Mouse (Mus musculus) cerebellum, postnatal 4 days (tissue): ENCODE measurements at regions not wholly inside any gene's neighbourhood (a gene's known extent, or its start where the extent isn't known, plus 50 kb on each side); places are given as distances from the start of the nearest gene placed in this dataset.

Source experiments
- DNase-seq, 2 experiments: peaks; one replicate each; pipeline ENCODE4 v3.0.0; 2022; ENCODE audit warnings: low spot score in 2 of 2, mixed read lengths in 1 of 2

GRCm38 (mm10) chr12:78095916-78096315 is 98.1 kb upstream of the Gm6657 start:
- DNase-seq: no peak

GRCm38 (mm10) chr12:78097119-78097518 is 96.9 kb upstream of the Gm6657 start:
- DNase-seq: no peak

- DNase-seq: no peak
Measured at GRCm38 (mm10) chr12:78097692-78098091, 96.3 kb upstream of the Gm6657 start.

GRCm38 (mm10) chr12:78098765-78099194 is 95.3 kb upstream of the Gm6657 start:
- DNase-seq: peak; percentile 33 to 83

- peak in 1 of 2 experiments; percentile 46 for DNase-seq
Measured at GRCm38 (mm10) chr12:78099761-78100160, 94.3 kb upstream of the Gm6657 start.

GRCm38 (mm10) chr12:78100756-78101155 is 93.3 kb upstream of the Gm6657 start:
- no peak for DNase-seq

- DNase-seq: no peak
Measured at GRCm38 (mm10) chr12:78109931-78110330, 84.1 kb upstream of the Gm6657 start.

- DNase-seq: no peak
Measured at GRCm38 (mm10) chr12:78118131-78118530, 75.9 kb upstream of the Gm6657 start.

- no peak for DNase-seq
Measured at GRCm38 (mm10) chr12:78119246-78119645, 74.8 kb upstream of the Gm6657 start.

GRCm38 (mm10) chr12:78119855-78120254 is 74.2 kb upstream of the Gm6657 start:
- no peak for DNase-seq

- DNase-seq: no peak
Measured at GRCm38 (mm10) chr12:78129130-78129845, 64.8 kb upstream of the Gm6657 start.

GRCm38 (mm10) chr12:78132016-78132797 is 61.8 kb upstream of the Gm6657 start:
- DNase-seq: no peak

- no peak for DNase-seq
Measured at GRCm38 (mm10) chr12:78133341-78133740, 60.7 kb upstream of the Gm6657 start.

GRCm38 (mm10) chr12:78133984-78134383 is 60.1 kb upstream of the Gm6657 start:
- no peak for DNase-seq

GRCm38 (mm10) chr12:78137196-78137595 is 56.8 kb upstream of the Gm6657 start:
- no peak for DNase-seq

GRCm38 (mm10) chr12:78138467-78138866 is 55.6 kb upstream of the Gm6657 start:
- DNase-seq: no peak
